Mouse (Mus musculus) liver, adult 2 months (tissue): ENCODE results near the gene Nell2.

ENCODE experiments used
- CTCF ChIP-seq: fragments of 200-500 bp; IDR thresholded peaks from 2 replicates; pipeline ENCODE4 v1.5.1; 2011; ENCODE audit warnings: low read depth, low read length, control low read depth
- POLR2A ChIP-seq: fragments of 200-500 bp; IDR thresholded peaks from 2 replicates; pipeline ENCODE4 v1.6.1; 2011; ENCODE audit warnings: low read length, control low read depth; ENCODE audit not compliant: insufficient read depth; ENCODE audit errors: extremely low read depth

- TF ChIP-seq CTCF (no peak), POLR2A (no peak)
Measured at GRCm38 (mm10) chr15:95536230-95536629, 7.9 kb upstream of the Nell2 start.
